Mouse (Mus musculus): ENCODE data around the gene Dact2. TPM values are rescaled to one million over a fixed set of nuclear protein-coding genes. Genes with fewer than 3 reads are reported as not detected.

Dact2 gene
- polyA plus RNA-seq, 1 experiment = 8.3 TPM

DNA sequence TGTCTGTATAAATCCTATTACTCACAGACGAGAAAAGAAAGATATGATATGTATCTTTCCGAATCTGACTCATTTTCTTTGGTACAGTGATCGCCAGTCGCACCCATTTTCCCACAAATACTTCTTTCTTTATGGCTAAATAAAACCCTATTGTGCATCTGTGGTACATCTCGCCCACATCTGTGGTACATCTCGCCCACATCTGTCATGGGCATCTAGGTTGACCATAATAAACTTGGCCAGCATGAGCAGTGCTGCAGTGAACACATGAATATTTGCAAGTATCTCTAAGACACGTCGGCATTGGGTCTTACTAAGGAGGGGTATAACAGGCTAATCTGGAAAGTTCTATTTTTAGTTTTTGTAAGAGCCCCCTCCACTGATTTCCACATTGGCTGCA, 38.5 kb upstream of the Dact2 start:
- H3K27ac ChIP-seq (ENCODE audit: control insufficient read depth, insufficient read depth, low read depth, low read length) = no peak overlapping the region
- no peaks in the 10 kb centered on the region for H3K36me3 ChIP-seq (ENCODE audit: control insufficient read depth, insufficient read depth, low read length)
- no peak overlapping the region for H3K4me3 ChIP-seq (ENCODE audit: control insufficient read depth, low read depth, low read length)
- no peaks in the 10 kb centered on the region for H3K4me1 ChIP-seq (ENCODE audit: control insufficient read depth, insufficient read depth, low read length)
- TF ChIP-seq CTCF (IDR thresholded peaks at IDR 0.05; ENCODE audit: control insufficient read depth, insufficient read depth, insufficient replicate concordance, low read depth, low read length) = no peak
- no peak for TF ChIP-seq POLR2A (IDR thresholded peaks at IDR 0.05; ENCODE audit: control insufficient read depth, low read depth, low read length)
- H3K27me3 ChIP-seq (ENCODE audit: control insufficient read depth, insufficient read depth, low read length) = no peaks in the 10 kb centered on the region

- Histone ChIP-seq H3K36me3 (ENCODE audit: control insufficient read depth, insufficient read depth, low read length) (no peaks in the 10 kb centered on the region), H3K4me1 (ENCODE audit: control insufficient read depth, insufficient read depth, low read length) (no peaks in the 10 kb centered on the region), H3K4me3 (ENCODE audit: control insufficient read depth, low read depth, low read length) (no peak overlapping the region), H3K27ac (ENCODE audit: control insufficient read depth, insufficient read depth, low read depth, low read length) (no peak overlapping the region), H3K27me3 (ENCODE audit: control insufficient read depth, insufficient read depth, low read length) (no peaks in the 10 kb centered on the region)
- TF ChIP-seq CTCF (IDR thresholded peaks at IDR 0.05; ENCODE audit: control insufficient read depth, insufficient read depth, insufficient replicate concordance, low read depth, low read length) (no peak), POLR2A (IDR thresholded peaks at IDR 0.05; ENCODE audit: control insufficient read depth, low read depth, low read length) (no peak)
Measured at GRCm38 (mm10) chr17:14239960-14240359, 35.9 kb upstream of the Dact2 start.

- H3K4me3 ChIP-seq (ENCODE audit: control insufficient read depth, low read depth, low read length) = no peak overlapping the region
- no peaks in the 10 kb centered on the region for H3K36me3 ChIP-seq (ENCODE audit: control insufficient read depth, insufficient read depth, low read length)
- no peak overlapping the region for H3K27ac ChIP-seq (ENCODE audit: control insufficient read depth, insufficient read depth, low read depth, low read length)
- H3K27me3 ChIP-seq (ENCODE audit: control insufficient read depth, insufficient read depth, low read length) = no peaks in the 10 kb centered on the region
- H3K4me1 ChIP-seq (ENCODE audit: control insufficient read depth, insufficient read depth, low read length) = no peaks in the 10 kb centered on the region
- TF ChIP-seq POLR2A (IDR thresholded peaks at IDR 0.05; ENCODE audit: control insufficient read depth, low read depth, low read length) (no peak), CTCF (IDR thresholded peaks at IDR 0.05; ENCODE audit: control insufficient read depth, insufficient read depth, insufficient replicate concordance, low read depth, low read length) (no peak)
Measured at GRCm38 (mm10) chr17:14237134-14237533, 33.0 kb upstream of the Dact2 start.

DNA sequence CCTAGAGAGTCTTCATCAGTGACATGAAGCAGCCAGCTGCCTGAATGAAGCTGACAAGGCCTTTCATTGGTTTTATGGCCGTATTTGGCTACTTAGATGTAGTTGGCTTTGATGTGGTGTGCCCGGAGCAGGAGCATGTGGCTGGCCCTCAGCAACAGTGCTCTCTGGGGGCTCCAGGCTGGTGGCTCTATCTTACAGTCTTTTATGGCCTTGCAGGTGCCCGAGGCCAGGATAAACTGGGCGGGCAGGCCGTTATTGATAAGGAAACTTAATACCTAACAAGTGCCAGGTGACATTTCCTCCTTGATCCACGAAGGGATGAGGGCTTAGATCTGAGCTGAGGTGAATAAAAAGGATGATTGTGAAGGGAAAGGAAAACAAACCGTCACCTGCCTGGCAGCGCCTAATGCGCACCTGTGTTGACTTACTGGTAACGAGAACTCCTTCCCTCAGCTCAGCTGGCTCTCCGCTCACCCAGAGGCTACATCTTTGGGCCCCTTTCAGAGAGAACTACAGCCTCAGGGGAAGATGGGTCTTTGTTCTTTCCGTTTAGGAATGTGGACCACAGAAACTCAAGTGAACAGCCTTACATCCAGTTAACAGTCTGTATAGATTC, 30.8 kb upstream of the Dact2 start:
- Histone ChIP-seq H3K4me3 (ENCODE audit: control insufficient read depth, low read depth, low read length) (no peak overlapping the region), H3K36me3 (ENCODE audit: control insufficient read depth, insufficient read depth, low read length) (no peaks in the 10 kb centered on the region), H3K27me3 (ENCODE audit: control insufficient read depth, insufficient read depth, low read length) (no peaks in the 10 kb centered on the region), H3K27ac (ENCODE audit: control insufficient read depth, insufficient read depth, low read depth, low read length) (no peak overlapping the region), H3K4me1 (ENCODE audit: control insufficient read depth, insufficient read depth, low read length) (no peaks in the 10 kb centered on the region)
- TF ChIP-seq POLR2A (IDR thresholded peaks at IDR 0.05; ENCODE audit: control insufficient read depth, low read depth, low read length) (no peak), CTCF (IDR thresholded peaks at IDR 0.05; ENCODE audit: control insufficient read depth, insufficient read depth, insufficient replicate concordance, low read depth, low read length) (no peak)

- no peak overlapping the region for H3K27ac ChIP-seq (ENCODE audit: control insufficient read depth, insufficient read depth, low read depth, low read length)
- H3K27me3 ChIP-seq (ENCODE audit: control insufficient read depth, insufficient read depth, low read length) = no peaks in the 10 kb centered on the region
- TF ChIP-seq CTCF (IDR thresholded peaks at IDR 0.05; ENCODE audit: control insufficient read depth, insufficient read depth, insufficient replicate concordance, low read depth, low read length) (no peak), POLR2A (IDR thresholded peaks at IDR 0.05; ENCODE audit: control insufficient read depth, low read depth, low read length) (no peak)
- no peak overlapping the region for H3K4me3 ChIP-seq (ENCODE audit: control insufficient read depth, low read depth, low read length)
- no peaks in the 10 kb centered on the region for H3K4me1 ChIP-seq (ENCODE audit: control insufficient read depth, insufficient read depth, low read length)
- no peaks in the 10 kb centered on the region for H3K36me3 ChIP-seq (ENCODE audit: control insufficient read depth, insufficient read depth, low read length)
Measured at GRCm38 (mm10) chr17:14233658-14234057, 29.6 kb upstream of the Dact2 start.

GRCm38 (mm10) chr17:14232629-14233028, 28.5 kb upstream of the Dact2 start:
- no peaks in the 10 kb centered on the region for H3K4me1 ChIP-seq (ENCODE audit: control insufficient read depth, insufficient read depth, low read length)
- H3K36me3 ChIP-seq (ENCODE audit: control insufficient read depth, insufficient read depth, low read length) = no peaks in the 10 kb centered on the region
- TF ChIP-seq CTCF (IDR thresholded peaks at IDR 0.05; ENCODE audit: control insufficient read depth, insufficient read depth, insufficient replicate concordance, low read depth, low read length) (peak; percentile 46; the same call in 1 of the 2 replicates), POLR2A (IDR thresholded peaks at IDR 0.05; ENCODE audit: control insufficient read depth, low read depth, low read length) (no peak)
- no peaks in the 10 kb centered on the region for H3K27me3 ChIP-seq (ENCODE audit: control insufficient read depth, insufficient read depth, low read length)
- no peak overlapping the region for H3K4me3 ChIP-seq (ENCODE audit: control insufficient read depth, low read depth, low read length)
- H3K27ac ChIP-seq (ENCODE audit: control insufficient read depth, insufficient read depth, low read depth, low read length) = no peak overlapping the region

GRCm38 (mm10) chr17:14230698-14231430, 26.8 kb upstream of the Dact2 start:
- Histone ChIP-seq H3K4me3 (ENCODE audit: control insufficient read depth, low read depth, low read length) (no peak overlapping the region), H3K27ac (ENCODE audit: control insufficient read depth, insufficient read depth, low read depth, low read length) (no peak overlapping the region), H3K27me3 (ENCODE audit: control insufficient read depth, insufficient read depth, low read length) (no peaks in the 10 kb centered on the region), H3K4me1 (ENCODE audit: control insufficient read depth, insufficient read depth, low read length) (no peaks in the 10 kb centered on the region), H3K36me3 (ENCODE audit: control insufficient read depth, insufficient read depth, low read length) (no peaks in the 10 kb centered on the region)
- TF ChIP-seq CTCF (IDR thresholded peaks at IDR 0.05; ENCODE audit: control insufficient read depth, insufficient read depth, insufficient replicate concordance, low read depth, low read length) = no peak
- no peak for TF ChIP-seq POLR2A (IDR thresholded peaks at IDR 0.05; ENCODE audit: control insufficient read depth, low read depth, low read length)
